Mouse (Mus musculus): ENCODE data around the gene Sh2d3c.

- no peak for TF ChIP-seq CTCF (IDR thresholded peaks at IDR 0.05; ENCODE audit: low read depth)
- TF ChIP-seq EP300 (IDR thresholded peaks at IDR 0.05; ENCODE audit: low read depth), result no peak
Measured at GRCm38 (mm10) chr2:32798251-32798962, 77.6 kb downstream of the Sh2d3c start.
